Mouse (Mus musculus) hindbrain, embryonic 16.5 days (tissue): ENCODE measurements around the gene Pole3. TPM values are rescaled to one million over a fixed set of nuclear protein-coding genes. Genes with fewer than 3 reads are reported as not detected.
A peak's percentile ranks its signal among the peaks of the same experiment; 100 is the strongest.

ENCODE experiments used
- ATAC-seq: fragments of 200-750 bp; cut with Nextera tagmentation; 2 replicates; pipeline ENCODE4 v1.8.0; 2017; ENCODE audit warnings: moderate TSS enrichment, moderate library complexity
- H3K27ac ChIP-seq: fragments of 300-500 bp; sonication (generic); 2 replicates; pipeline ENCODE4 v1.5.1; 2014; ENCODE audit warnings: low read depth, mild to moderate bottlenecking, control low read depth, low read length, moderate library complexity
- H3K27me3 ChIP-seq: fragments of 300-500 bp; sonication (generic); replicated peaks from 2 replicates; pipeline ENCODE4 v1.6.1; 2014; ENCODE audit warnings: low read length; ENCODE audit not compliant: control insufficient read depth, insufficient read depth
- H3K36me3 ChIP-seq: fragments of 300-500 bp; sonication (generic); 2 replicates; pipeline ENCODE4 v1.6.1; 2014; ENCODE audit warnings: mild to moderate bottlenecking, low read length, moderate library complexity, mixed read lengths; ENCODE audit not compliant: control insufficient read depth, insufficient read depth
- H3K4me1 ChIP-seq: fragments of 300-500 bp; sonication (generic); 2 replicates; pipeline ENCODE4 v1.6.1; 2014; ENCODE audit warnings: low read depth, low read length; ENCODE audit not compliant: control insufficient read depth, insufficient read depth
- H3K4me2 ChIP-seq: fragments of 300-500 bp; sonication (generic); 2 replicates; pipeline ENCODE4 v1.6.1; 2014; ENCODE audit warnings: mild to moderate bottlenecking, low read length, control low read depth, moderate library complexity
- H3K4me3 ChIP-seq: fragments of 300-500 bp; sonication (generic); 2 replicates; pipeline ENCODE4 v1.5.1; 2014; ENCODE audit warnings: mild to moderate bottlenecking, low read length, control low read depth, moderate library complexity
- H3K9ac ChIP-seq: fragments of 300-500 bp; sonication (generic); 2 replicates; pipeline ENCODE4 v1.6.1; 2014; ENCODE audit warnings: low read depth, mild to moderate bottlenecking, control low read depth, low read length, moderate library complexity
- H3K9me3 ChIP-seq: fragments of 300-500 bp; sonication (generic); 2 replicates; pipeline ENCODE4 v1.6.1; 2014; ENCODE audit warnings: mild to moderate bottlenecking, low read length, moderate library complexity; ENCODE audit not compliant: control insufficient read depth
- WGBS: fragments of 180-500 bp; shearing (Covaris S2); extraction: QIAGEN DNeasy Blood & Tissue Kit; methylation state at CpG from one replicate; pipeline ENCODE4 v1.1.7; 2014; 5-methylcytosine and 5-hydroxymethylcytosine counted together
- polyA plus RNA-seq: library from polyadenylated mRNA; unstranded; fragments of >200 nt; fragmentation: Nextera tagmentation; extraction: Ambion mirVana; gene quantifications from 2 replicates; pipeline ENCODE4 v1.2.1, GENCODE M21; 2015

Pole3 gene
- 61.8 and 62.3 TPM in 2 replicates for polyA plus RNA-seq

DNA sequence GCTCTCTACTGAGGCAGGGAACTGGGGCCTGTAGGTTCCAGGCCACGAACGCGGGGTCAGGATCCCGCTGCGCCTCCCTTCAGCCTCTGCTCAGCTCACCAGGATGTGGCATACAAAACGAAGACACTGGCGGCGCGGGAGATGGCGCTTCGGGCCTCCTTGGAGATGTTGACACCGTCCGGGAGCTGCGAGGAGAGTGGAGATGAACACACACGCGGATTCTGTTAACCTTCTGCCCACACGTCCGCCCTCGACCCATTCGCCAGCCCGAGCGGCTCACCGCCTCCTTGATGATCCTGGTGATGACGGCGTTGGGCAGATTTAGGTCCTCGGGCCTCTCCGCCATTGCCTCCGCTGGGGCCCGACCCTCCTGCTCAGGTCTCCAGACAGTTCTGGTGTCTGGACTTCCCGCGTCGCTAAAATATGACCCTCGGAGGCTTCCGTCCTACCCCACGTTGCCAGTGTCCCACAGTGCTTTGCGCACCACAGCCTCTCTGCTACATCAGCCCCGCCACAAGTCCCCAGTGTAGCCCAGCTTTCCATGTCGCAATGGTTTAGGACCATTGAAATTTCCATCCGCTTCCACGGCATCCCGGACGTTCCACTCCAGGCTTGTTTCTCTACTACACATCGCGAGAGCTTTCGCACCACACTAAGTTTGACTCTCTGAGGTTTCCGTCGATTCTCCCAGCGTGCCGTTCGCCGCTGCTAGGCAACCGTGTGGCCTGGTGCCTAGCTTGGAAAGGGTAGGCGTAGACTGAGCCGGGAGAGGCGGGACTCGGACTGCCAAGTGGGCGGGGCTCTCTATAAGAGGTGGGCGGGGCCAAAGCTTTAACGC is at the start of gene Pole3, which contains the start of gene 4933430I17Rik:
Gene Pole3 (minus strand): TSS at position 418 of the 838 bp plus-strand sequence.
Gene 4933430I17Rik (plus strand): TSS at position 719 of the 838 bp plus-strand sequence.
- peak within 1 kb of the TSS; percentile 85 for H3K4me3 ChIP-seq
- H3K36me3 ChIP-seq = no peaks in the 10 kb centered on the region
- under 1% methylated on average over 59 of the region's 59 CpGs for WGBS
- H3K27me3 ChIP-seq = no peaks in the 10 kb centered on the region
- H3K4me1 ChIP-seq = peaks cover 12% of the 10 kb centered on the region
- H3K9ac ChIP-seq = peak within 1 kb of the TSS; percentile 85
- peak within 1 kb of the TSS; percentile 93 for H3K4me2 ChIP-seq
- H3K27ac ChIP-seq = peak within 1 kb of the TSS; percentile 98
- peak; percentile 98 for ATAC-seq
- no peaks in the 10 kb centered on the region for H3K9me3 ChIP-seq

DNA sequence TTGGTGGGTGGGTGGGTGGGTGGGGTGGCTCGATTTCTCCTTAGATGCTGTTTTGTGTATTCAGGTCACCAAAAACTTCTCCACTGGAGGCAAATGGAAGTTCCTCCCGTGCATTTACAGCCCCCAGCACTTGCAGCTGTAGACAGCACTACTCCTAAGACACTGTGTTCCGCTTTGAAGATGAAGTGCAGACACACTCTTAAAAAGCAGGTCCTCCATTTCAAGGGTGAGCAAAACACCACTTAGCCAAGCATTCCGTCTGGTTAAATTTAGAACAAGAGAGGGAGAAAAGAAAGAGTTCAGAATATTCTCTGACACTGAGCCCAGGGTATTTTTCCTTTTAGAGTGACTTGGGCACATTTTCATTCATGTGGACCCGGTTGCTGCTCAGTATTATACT is 45.2 kb upstream of the Pole3 start:
- H3K4me1 ChIP-seq = no peaks in the 10 kb centered on the region
- no peak overlapping the region for H3K9ac ChIP-seq
- no peaks in the 10 kb centered on the region for H3K36me3 ChIP-seq
- no peak overlapping the region for H3K4me3 ChIP-seq
- WGBS = 83% methylated on average over 5 of the region's 5 CpGs
- no peak overlapping the region for H3K4me2 ChIP-seq
- ATAC-seq = no peak
- no peak overlapping the region for H3K27ac ChIP-seq
- no peaks in the 10 kb centered on the region for H3K27me3 ChIP-seq
- H3K9me3 ChIP-seq = no peaks in the 10 kb centered on the region

DNA sequence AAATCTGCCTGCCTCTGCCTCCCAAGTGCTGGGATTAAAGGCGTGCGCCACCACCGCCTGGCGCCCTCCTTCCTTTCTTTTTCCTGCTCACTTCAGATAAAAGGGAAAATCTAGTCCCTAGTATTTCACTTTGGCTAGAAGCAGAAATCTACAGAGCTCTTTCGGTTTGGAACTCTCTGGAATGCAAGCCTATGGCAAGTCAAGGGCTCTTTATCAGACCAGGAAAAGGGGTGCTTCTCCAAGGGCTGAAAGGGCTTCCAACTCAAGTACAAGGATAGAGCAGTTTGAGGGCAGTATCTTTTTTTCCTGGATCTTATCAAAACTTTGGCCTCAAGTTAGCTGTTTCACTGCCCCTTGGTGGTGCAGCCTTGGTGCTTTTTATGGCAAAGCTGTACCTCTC is 44.7 kb upstream of the Pole3 start:
- WGBS = 93% methylated on average over 5 of the region's 5 CpGs
- no peaks in the 10 kb centered on the region for H3K27me3 ChIP-seq
- no peak overlapping the region for H3K4me3 ChIP-seq
- no peaks in the 10 kb centered on the region for H3K4me1 ChIP-seq
- no peak overlapping the region for H3K4me2 ChIP-seq
- H3K9ac ChIP-seq = no peak overlapping the region
- no peak overlapping the region for H3K27ac ChIP-seq
- no peaks in the 10 kb centered on the region for H3K36me3 ChIP-seq
- no peak for ATAC-seq
- H3K9me3 ChIP-seq = no peaks in the 10 kb centered on the region

DNA sequence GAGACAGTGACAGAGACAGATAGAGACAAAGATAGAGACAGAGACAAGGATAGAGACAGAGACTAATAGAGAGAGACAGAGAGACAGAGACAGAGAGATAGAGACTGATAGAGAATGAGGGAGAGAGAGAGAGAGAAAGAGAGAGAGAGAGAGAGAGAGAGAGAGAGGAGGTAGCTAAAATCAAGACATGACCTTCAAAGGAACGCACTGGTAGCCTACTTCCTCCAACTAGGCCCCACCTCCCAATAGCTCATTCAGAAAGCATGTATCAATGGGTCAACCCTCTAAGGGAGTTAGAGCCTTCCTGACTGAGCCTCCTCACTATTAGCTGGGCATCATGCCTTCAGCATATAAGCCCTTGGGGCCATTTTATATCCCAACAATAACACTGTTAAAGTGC is 43.5 kb upstream of the Pole3 start:
- no peak overlapping the region for H3K4me2 ChIP-seq
- no peak overlapping the region for H3K4me3 ChIP-seq
- no peak for ATAC-seq
- H3K9me3 ChIP-seq = no peaks in the 10 kb centered on the region
- no peaks in the 10 kb centered on the region for H3K4me1 ChIP-seq
- 91% methylated on average over 1 of the region's 1 CpGs for WGBS
- no peaks in the 10 kb centered on the region for H3K27me3 ChIP-seq
- H3K27ac ChIP-seq = no peak overlapping the region
- H3K36me3 ChIP-seq = no peaks in the 10 kb centered on the region
- H3K9ac ChIP-seq = no peak overlapping the region

DNA sequence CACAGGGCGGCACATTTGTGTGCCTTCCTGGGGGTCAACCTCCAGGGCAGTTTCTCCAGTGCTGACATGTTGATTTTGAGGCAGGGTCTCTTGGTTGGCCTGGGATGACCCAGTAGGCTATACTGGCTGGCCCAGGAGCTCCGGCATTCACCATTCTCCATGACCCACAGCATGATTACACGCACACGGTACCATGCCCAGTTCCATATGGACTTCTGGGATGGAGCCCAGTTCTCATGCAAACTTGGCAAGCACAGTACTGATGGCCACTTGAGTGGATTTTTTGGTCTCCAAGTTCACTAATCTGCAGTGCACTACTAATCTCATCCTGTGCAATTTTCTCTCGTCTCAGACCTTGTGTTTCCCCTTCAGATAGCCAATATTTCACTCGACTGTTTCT is 42.8 kb upstream of the Pole3 start:
- no peaks in the 10 kb centered on the region for H3K27me3 ChIP-seq
- no peak for ATAC-seq
- no peaks in the 10 kb centered on the region for H3K4me1 ChIP-seq
- H3K36me3 ChIP-seq = no peaks in the 10 kb centered on the region
- no peak overlapping the region for H3K9ac ChIP-seq
- no peak overlapping the region for H3K4me2 ChIP-seq
- H3K4me3 ChIP-seq = no peak overlapping the region
- no peaks in the 10 kb centered on the region for H3K9me3 ChIP-seq
- 81% methylated on average over 6 of the region's 6 CpGs for WGBS
- H3K27ac ChIP-seq = no peak overlapping the region

DNA sequence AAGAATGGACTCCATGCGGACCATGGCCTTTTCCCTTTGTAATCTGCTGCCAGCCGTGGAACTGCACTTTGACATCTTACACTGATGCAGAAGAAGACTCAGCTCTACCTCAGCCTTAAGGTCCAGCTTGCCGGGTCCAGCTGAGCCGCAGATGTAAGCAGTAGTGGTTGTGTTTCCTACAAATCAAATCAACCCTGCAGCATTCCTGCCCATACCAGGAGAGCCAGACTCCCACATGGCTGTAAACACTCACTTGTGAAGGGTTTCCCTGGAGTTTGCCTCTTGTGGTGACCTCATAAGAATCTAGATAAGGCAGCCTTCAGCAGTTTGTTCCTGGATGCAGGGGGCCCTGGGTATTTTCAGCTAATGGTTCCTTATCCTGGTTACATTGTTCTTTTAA is 41.7 kb upstream of the Pole3 start:
- no peaks in the 10 kb centered on the region for H3K27me3 ChIP-seq
- no peaks in the 10 kb centered on the region for H3K36me3 ChIP-seq
- no peak overlapping the region for H3K27ac ChIP-seq
- ATAC-seq = no peak
- no peak overlapping the region for H3K4me2 ChIP-seq
- no peaks in the 10 kb centered on the region for H3K9me3 ChIP-seq
- no peak overlapping the region for H3K9ac ChIP-seq
- no peaks in the 10 kb centered on the region for H3K4me1 ChIP-seq
- WGBS = 91% methylated on average over 4 of the region's 4 CpGs
- no peak overlapping the region for H3K4me3 ChIP-seq

DNA sequence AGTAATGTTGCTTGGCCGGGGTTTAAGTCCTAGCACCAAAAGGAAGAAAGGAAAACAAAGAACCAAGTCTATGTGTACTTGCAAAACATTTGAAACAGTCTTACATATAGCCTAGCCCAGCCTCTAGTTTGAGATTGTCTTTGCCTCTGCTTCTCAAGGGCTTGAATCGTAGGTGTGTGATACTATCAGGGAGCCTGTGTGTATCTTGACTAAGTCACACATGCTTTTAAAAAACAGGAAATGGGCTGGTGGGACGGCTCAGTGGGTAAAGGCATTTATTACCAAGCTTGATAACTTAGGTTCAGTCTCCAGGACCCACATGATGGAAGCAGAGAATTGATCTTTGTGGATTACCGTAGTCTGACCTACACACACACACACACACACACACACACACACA is 37.1 kb upstream of the Pole3 start:
- H3K27me3 ChIP-seq = no peaks in the 10 kb centered on the region
- H3K9me3 ChIP-seq = no peaks in the 10 kb centered on the region
- WGBS = 76% methylated on average over 4 of the region's 4 CpGs
- no peak overlapping the region for H3K4me3 ChIP-seq
- H3K36me3 ChIP-seq = no peaks in the 10 kb centered on the region
- no peak overlapping the region for H3K4me2 ChIP-seq
- H3K4me1 ChIP-seq = no peaks in the 10 kb centered on the region
- ATAC-seq = 0 out of 2 replicates have a peak, but pooled peaks have one; percentile 22
- H3K9ac ChIP-seq = no peak overlapping the region
- H3K27ac ChIP-seq = no peak overlapping the region

DNA sequence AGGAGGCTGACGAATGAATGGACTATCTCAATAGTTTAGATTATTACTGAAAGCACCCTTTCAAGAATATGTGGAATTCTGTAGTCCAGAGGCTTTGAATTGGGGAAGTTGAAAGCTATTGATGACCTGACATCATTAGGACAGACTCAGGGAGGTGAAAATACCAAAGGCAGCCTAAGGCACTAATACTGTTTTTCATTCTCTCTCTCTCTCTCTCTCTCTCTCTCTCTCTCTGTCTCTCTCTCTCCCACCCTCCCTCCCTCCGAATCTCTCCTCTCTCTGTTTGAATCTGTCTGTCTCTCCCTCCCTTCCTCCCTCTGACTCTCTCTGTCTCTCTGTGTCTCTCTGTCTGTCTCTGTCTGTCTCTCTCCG is 36.7 kb upstream of the Pole3 start:
- H3K4me3 ChIP-seq = no peak overlapping the region

DNA sequence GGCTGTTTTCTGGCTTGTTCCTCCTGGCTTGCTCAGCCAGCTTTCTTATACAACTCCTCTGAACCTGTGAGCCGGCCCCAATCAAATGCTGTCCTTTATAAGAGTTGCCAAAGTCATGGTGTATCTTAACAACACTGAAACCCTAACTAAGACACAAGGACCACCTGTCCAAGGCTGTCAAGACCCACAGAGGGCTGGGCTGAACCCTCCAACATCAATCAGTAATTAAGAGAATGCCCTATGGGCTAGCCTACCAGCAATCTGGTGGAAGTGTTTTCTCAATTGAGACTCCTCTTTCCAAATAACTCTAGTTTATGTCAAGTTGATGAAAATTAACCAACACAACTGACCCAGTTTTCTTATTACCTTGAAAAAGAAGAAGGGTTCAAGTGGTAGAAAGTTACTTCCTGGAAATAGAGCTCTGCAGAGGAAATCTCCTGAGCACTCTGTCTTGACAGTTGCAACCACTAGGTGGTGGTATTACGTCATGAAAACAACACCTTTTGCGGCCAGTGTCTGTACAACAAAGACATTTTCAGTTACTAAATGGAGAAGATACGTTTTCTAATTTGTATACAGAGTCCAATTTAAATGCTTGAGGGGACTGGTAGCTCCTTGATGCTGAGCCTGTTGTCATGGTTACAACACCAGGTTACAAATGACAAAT is 36.2 kb upstream of the Pole3 start:
- WGBS = 22% methylated on average over 4 of the region's 4 CpGs
- H3K9ac ChIP-seq = no peak overlapping the region; the same call in 1 of the 2 replicates
- peak; percentile 85 for ATAC-seq

More for the DNA sequence above, 36.7 kb upstream of the Pole3 start:
- Histone ChIP-seq H3K4me2 (no peak overlapping the region), H3K9ac (no peak overlapping the region; the same call in 1 of the 2 replicates), H3K27me3 (no peaks in the 10 kb centered on the region), H3K27ac (no peak overlapping the region), H3K36me3 (no peaks in the 10 kb centered on the region), H3K9me3 (no peaks in the 10 kb centered on the region), H3K4me1 (no peaks in the 10 kb centered on the region)
- no peak for ATAC-seq
- 46% methylated on average over 3 of the region's 3 CpGs for WGBS

More for the DNA sequence above, 36.2 kb upstream of the Pole3 start:
- Histone ChIP-seq H3K4me2 (no peak overlapping the region), H3K36me3 (no peaks in the 10 kb centered on the region), H3K27me3 (no peaks in the 10 kb centered on the region), H3K9me3 (no peaks in the 10 kb centered on the region), H3K4me3 (no peak overlapping the region), H3K4me1 (no peaks in the 10 kb centered on the region), H3K27ac (no peak overlapping the region)
